In the genomic region with DNA sequence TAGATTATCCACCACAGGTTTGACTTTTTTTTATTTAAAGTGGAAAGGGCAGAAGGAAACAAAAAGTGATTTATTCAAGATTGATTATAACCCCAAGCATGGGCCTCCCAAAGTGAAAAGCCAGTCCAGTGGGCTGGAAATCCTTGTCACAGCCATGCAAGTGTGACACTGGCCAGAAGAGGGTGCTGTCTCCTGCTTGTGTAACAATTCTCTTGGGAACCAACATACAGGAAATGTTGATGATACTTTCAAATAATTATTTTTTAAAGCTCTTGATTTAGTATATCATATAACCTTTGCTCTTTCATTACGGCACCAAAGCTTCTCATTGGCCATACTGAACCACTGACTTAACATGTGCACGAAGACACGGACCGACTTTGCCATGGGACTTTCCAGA, we compare ENCODE assay signal across 8 mouse cellular contexts. TPM values are rescaled to one million over a fixed set of nuclear protein-coding genes. Genes with fewer than 3 reads are reported as not detected.
DNase-seq lines count a peak whose midpoint lies in the region; ATAC-seq lines count a peak whose summit lies in the region.
"Had no signal": no experiment of that assay in that cellular context is flagged by ENCODE, and none has a peak within 500 bp of the region (broad histone marks: within the 10 kb centered on the region; RNA-seq: fewer than 3 reads in every experiment).

No protein-coding gene starts in this region.

- peak; percentile 45 for DNase-seq in neural tube, embryonic 10.5 days (ENCODE audit: extremely low spot score, low spot score)
- DNase-seq in ZHBTc4 (ENCODE audit: low read depth, low spot score) = peak; percentile 80
- peak; percentile 65 for DNase-seq in embryo, embryonic 11 days
- peak; percentile 62 for DNase-seq in limb, embryonic 11.5 days (ENCODE audit: low spot score)
- peak; percentile 63 for DNase-seq in right cerebral cortex, adult 18-20 months

- H3K4me3 ChIP-seq in neural tube, embryonic 15.5 days (replicated peaks) = no peak overlapping the region
- H3K4me3 ChIP-seq in intestine, embryonic 15.5 days (replicated peaks) = no peak overlapping the region
- H3K4me3 ChIP-seq in limb, embryonic 11.5 days (ENCODE audit: low read depth, low read length) = no peak overlapping the region
- H3K4me3 ChIP-seq: hindbrain, embryonic 15.5 days had no signal

- no peak overlapping the region for H3K9ac ChIP-seq in neural tube, embryonic 15.5 days (replicated peaks)
- H3K9ac ChIP-seq in intestine, embryonic 15.5 days = no peak overlapping the region
- H3K9ac ChIP-seq in limb, embryonic 11.5 days (ENCODE audit: low read length) = no peak overlapping the region
- H3K9ac ChIP-seq: hindbrain, embryonic 15.5 days had no signal

- H3K4me1 ChIP-seq in neural tube, embryonic 15.5 days = no peaks in the 10 kb centered on the region
- no peaks in the 10 kb centered on the region for H3K4me1 ChIP-seq in intestine, embryonic 15.5 days (replicated peaks)
- peaks cover 5% of the 10 kb centered on the region for H3K4me1 ChIP-seq in limb, embryonic 11.5 days (ENCODE audit: control insufficient read depth, insufficient read depth, low read length)
- H3K4me1 ChIP-seq: hindbrain, embryonic 15.5 days had no signal

- no peaks in the 10 kb centered on the region for H3K36me3 ChIP-seq in neural tube, embryonic 15.5 days
- H3K36me3 ChIP-seq in intestine, embryonic 15.5 days = no peaks in the 10 kb centered on the region
- no peaks in the 10 kb centered on the region for H3K36me3 ChIP-seq in limb, embryonic 11.5 days (ENCODE audit: control insufficient read depth, insufficient read depth, low read length)
- H3K36me3 ChIP-seq: hindbrain, embryonic 15.5 days had no signal

- no peak for ATAC-seq in neural tube, embryonic 15.5 days (ENCODE audit: low FRiP score)
- ATAC-seq in intestine, embryonic 15.5 days = 0 out of 2 replicates have a peak, but pooled peaks have one; percentile 45
- no peak for ATAC-seq in limb, embryonic 11.5 days (ENCODE audit: insufficient number of reproducible peaks, low FRiP score, low TSS enrichment, low read depth)

- WGBS in neural tube, embryonic 15.5 days = 84% methylated on average over 4 of the region's 4 CpGs
- 76% methylated on average over 4 of the region's 4 CpGs for WGBS in intestine, embryonic 15.5 days
- 83% methylated on average over 4 of the region's 4 CpGs for WGBS in limb, embryonic 11.5 days

- no peak overlapping the region for H3K4me2 ChIP-seq in neural tube, embryonic 15.5 days
- no peak overlapping the region for H3K4me2 ChIP-seq in intestine, embryonic 15.5 days (replicated peaks)
- no peak overlapping the region for H3K4me2 ChIP-seq in limb, embryonic 11.5 days (ENCODE audit: low read depth, severe bottlenecking)
- H3K4me2 ChIP-seq: hindbrain, embryonic 15.5 days had no signal

- no peak overlapping the region for H3K27ac ChIP-seq in neural tube, embryonic 15.5 days (replicated peaks)
- no peak overlapping the region for H3K27ac ChIP-seq in intestine, embryonic 15.5 days
- no peak overlapping the region for H3K27ac ChIP-seq in limb, embryonic 11.5 days (replicated peaks; ENCODE audit: low read depth, low read length)
- H3K27ac ChIP-seq: hindbrain, embryonic 15.5 days had no signal

- H3K9me3 ChIP-seq in neural tube, embryonic 15.5 days (replicated peaks) = no peaks in the 10 kb centered on the region
- H3K9me3 ChIP-seq in intestine, embryonic 15.5 days = no peaks in the 10 kb centered on the region
- H3K9me3 ChIP-seq in limb, embryonic 11.5 days (ENCODE audit: control insufficient read depth, low read length) = no peaks in the 10 kb centered on the region
- H3K9me3 ChIP-seq: hindbrain, embryonic 15.5 days had no signal

- no peaks in the 10 kb centered on the region for H3K27me3 ChIP-seq in neural tube, embryonic 15.5 days (replicated peaks)
- no peaks in the 10 kb centered on the region for H3K27me3 ChIP-seq in intestine, embryonic 15.5 days (replicated peaks)
- H3K27me3 ChIP-seq in limb, embryonic 11.5 days (ENCODE audit: control insufficient read depth, insufficient read depth, low read length) = no peaks in the 10 kb centered on the region
- H3K27me3 ChIP-seq: hindbrain, embryonic 15.5 days had no signal

RNA-seq across cellular contexts. Expression of a gene that starts 32.7 kb away (rescaled TPM):
- polyA plus RNA-seq in neural tube, embryonic 15.5 days (2015; fragmentation: Nextera tagmentation; extraction: Ambion mirVana) = 5.0 and 9.7 TPM in 2 replicates
- 19.5 and 25.7 TPM in 2 replicates for polyA plus RNA-seq in intestine, embryonic 15.5 days (2015; fragmentation: Nextera tagmentation; extraction: Ambion mirVana)
- polyA plus RNA-seq in limb, embryonic 11.5 days (2014; fragmentation: Nextera tagmentation; extraction: Ambion mirVana) = 0.63 and 1.1 TPM in 2 replicates

RNA-seq across cellular contexts. Expression of a gene that starts 36.8 kb away (rescaled TPM):
- polyA plus RNA-seq in neural tube, embryonic 15.5 days (2015; fragmentation: Nextera tagmentation; extraction: Ambion mirVana) = 35.6 and 41.6 TPM in 2 replicates
- 61.5 and 63.4 TPM in 2 replicates for polyA plus RNA-seq in intestine, embryonic 15.5 days (2015; fragmentation: Nextera tagmentation; extraction: Ambion mirVana)
- 127 and 136 TPM in 2 replicates for polyA plus RNA-seq in limb, embryonic 11.5 days (2014; fragmentation: Nextera tagmentation; extraction: Ambion mirVana)

RNA-seq across cellular contexts. Expression of a gene that starts 58.1 kb away (rescaled TPM):
- 1.8 and 2.0 TPM in 2 replicates for polyA plus RNA-seq in neural tube, embryonic 15.5 days (2015; fragmentation: Nextera tagmentation; extraction: Ambion mirVana)
- 4.2 and 4.8 TPM in 2 replicates for polyA plus RNA-seq in intestine, embryonic 15.5 days (2015; fragmentation: Nextera tagmentation; extraction: Ambion mirVana)
- polyA plus RNA-seq in limb, embryonic 11.5 days (2014; fragmentation: Nextera tagmentation; extraction: Ambion mirVana) = 4.8 and 5.3 TPM in 2 replicates

RNA-seq across cellular contexts. Expression of a gene that starts 58.2 kb away (rescaled TPM):
- polyA plus RNA-seq in neural tube, embryonic 15.5 days (2015; fragmentation: Nextera tagmentation; extraction: Ambion mirVana) = 11.5 and 18.4 TPM in 2 replicates
- polyA plus RNA-seq in intestine, embryonic 15.5 days (2015; fragmentation: Nextera tagmentation; extraction: Ambion mirVana) = 25.1 and 28.4 TPM in 2 replicates
- polyA plus RNA-seq in limb, embryonic 11.5 days (2014; fragmentation: Nextera tagmentation; extraction: Ambion mirVana) = 54.8 and 58.7 TPM in 2 replicates
